8 mouse cellular contexts compared by ENCODE assay signal in genomic region chr3:95972251-95972872, GRCm38 (mm10). TPM values are rescaled to one million over a fixed set of nuclear protein-coding genes. Genes with fewer than 3 reads are reported as not detected.
DNase-seq lines count a peak whose midpoint lies in the region; ATAC-seq and TF ChIP-seq lines count a peak whose summit lies in the region.

No protein-coding gene starts in this region.

- H3K9me3 ChIP-seq in lung, embryonic 14.5 days (ENCODE audit: low read depth, low read length): no peaks in the 10 kb centered on the region
- H3K9me3 ChIP-seq in embryonic facial prominence, embryonic 14.5 days (ENCODE audit: control insufficient read depth, low read length): no peaks in the 10 kb centered on the region
- no peaks in the 10 kb centered on the region for H3K9me3 ChIP-seq in limb, embryonic 10.5 days (replicated peaks)
- no peaks in the 10 kb centered on the region for H3K9me3 ChIP-seq in neural tube, embryonic 13.5 days

- 73% methylated on average over 12 of the region's 12 CpGs for WGBS in lung, embryonic 14.5 days
- 61% methylated on average over 12 of the region's 12 CpGs for WGBS in embryonic facial prominence, embryonic 14.5 days
- WGBS in limb, embryonic 10.5 days: 77% methylated on average over 12 of the region's 12 CpGs
- WGBS in neural tube, embryonic 13.5 days: 64% methylated on average over 12 of the region's 12 CpGs

- no peak for DNase-seq in lung, embryonic 14.5 days
- DNase-seq in lung, adult 18-20 months: no peak
- DNase-seq in embryonic facial prominence, embryonic 14.5 days (ENCODE audit: low spot score): no peak
- DNase-seq in limb, embryonic 10.5 days (ENCODE audit: low spot score): no peak
- DNase-seq in urinary bladder, postnatal 36 days (ENCODE audit: low spot score in 2 of 2): no peak
- no peak for DNase-seq in layer of hippocampus, adult 18-20 months (ENCODE audit: low spot score in 2 of 2)

- no peaks in the 10 kb centered on the region; the same call in 1 of the 2 replicates for H3K4me1 ChIP-seq in lung, embryonic 14.5 days (ENCODE audit: insufficient read depth)
- peaks cover 10% of the 10 kb centered on the region; the same call in 1 of the 2 replicates for H3K4me1 ChIP-seq in embryonic facial prominence, embryonic 14.5 days (ENCODE audit: control insufficient read depth, insufficient read depth, low read length)
- H3K4me1 ChIP-seq in limb, embryonic 10.5 days: peaks cover 10% of the 10 kb centered on the region
- peaks cover 29% of the 10 kb centered on the region for H3K4me1 ChIP-seq in neural tube, embryonic 13.5 days (replicated peaks)

- no peaks in the 10 kb centered on the region for H3K36me3 ChIP-seq in lung, embryonic 14.5 days (ENCODE audit: insufficient read depth)
- H3K36me3 ChIP-seq in embryonic facial prominence, embryonic 14.5 days (ENCODE audit: control insufficient read depth, insufficient read depth, low read length): no peaks in the 10 kb centered on the region
- H3K36me3 ChIP-seq in limb, embryonic 10.5 days: no peaks in the 10 kb centered on the region
- no peaks in the 10 kb centered on the region for H3K36me3 ChIP-seq in neural tube, embryonic 13.5 days

- H3K9ac ChIP-seq in lung, embryonic 14.5 days: peak overlapping the region; percentile 41
- peak overlapping the region; percentile 62 for H3K9ac ChIP-seq in embryonic facial prominence, embryonic 14.5 days (ENCODE audit: low read depth, low read length)
- H3K9ac ChIP-seq in neural tube, embryonic 13.5 days: peak overlapping the region; percentile 59

- peak overlapping the region; percentile 64 for H3K4me2 ChIP-seq in lung, embryonic 14.5 days
- H3K4me2 ChIP-seq in embryonic facial prominence, embryonic 14.5 days (ENCODE audit: low read depth, low read length): peak overlapping the region; percentile 76
- H3K4me2 ChIP-seq in neural tube, embryonic 13.5 days: peak overlapping the region; percentile 56

- no peak for TF ChIP-seq CTCF in lung, embryonic 14.5 days (IDR thresholded peaks at IDR 0.05; ENCODE audit: low read depth)

- H3K27ac ChIP-seq in lung, embryonic 14.5 days (ENCODE audit: low read depth): peak overlapping the region; percentile 36; the same call in 1 of the 2 replicates
- peak overlapping the region; percentile 64 for H3K27ac ChIP-seq in embryonic facial prominence, embryonic 14.5 days (replicated peaks; ENCODE audit: low read depth, low read length)
- peak overlapping the region; percentile 84 for H3K27ac ChIP-seq in limb, embryonic 10.5 days
- H3K27ac ChIP-seq in neural tube, embryonic 13.5 days (replicated peaks): peak overlapping the region; percentile 83

- ATAC-seq in lung, embryonic 14.5 days (ENCODE audit: insufficient read depth): no peak
- no peak for ATAC-seq in embryonic facial prominence, embryonic 14.5 days (ENCODE audit: low read depth)
- ATAC-seq in neural tube, embryonic 13.5 days (ENCODE audit: low read depth): no peak
- ATAC-seq in erythroid progenitor cell, adult 5-6 weeks (replicated peaks; ENCODE audit: low FRiP score, poor library complexity, severe bottlenecking): no peak

- H3K4me3 ChIP-seq in lung, embryonic 14.5 days (ENCODE audit: low read depth, low read length): peak overlapping the region; percentile 30
- H3K4me3 ChIP-seq in embryonic facial prominence, embryonic 14.5 days (ENCODE audit: low read depth, low read length): peak overlapping the region; percentile 35
- peak overlapping the region; percentile 50 for H3K4me3 ChIP-seq in limb, embryonic 10.5 days
- peak overlapping the region; percentile 29 for H3K4me3 ChIP-seq in neural tube, embryonic 13.5 days

- H3K27me3 ChIP-seq in lung, embryonic 14.5 days (ENCODE audit: insufficient read depth, low read length): 0 out of 2 replicates have a peak, but pooled peaks cover 9% of the 10 kb centered on the region
- H3K27me3 ChIP-seq in embryonic facial prominence, embryonic 14.5 days (replicated peaks; ENCODE audit: control insufficient read depth, insufficient read depth, low read length): 0 out of 2 replicates have a peak, but pooled peaks cover 7% of the 10 kb centered on the region
- peaks cover 40% of the 10 kb centered on the region for H3K27me3 ChIP-seq in limb, embryonic 10.5 days (ENCODE audit: low read depth, poor library complexity, severe bottlenecking)
- no peaks in the 10 kb centered on the region; the same call in 1 of the 2 replicates for H3K27me3 ChIP-seq in neural tube, embryonic 13.5 days

RNA-seq across cellular contexts. Expression of gene Plekho1, which starts 23.4 kb away (rescaled TPM):
- polyA plus RNA-seq in lung, embryonic 14.5 days (2014; fragmentation: Nextera tagmentation; extraction: Ambion mirVana): 36.7 and 37.0 TPM in 2 replicates
- 40.5 and 43.2 TPM in 2 replicates for polyA plus RNA-seq in embryonic facial prominence, embryonic 14.5 days (2014; fragmentation: Nextera tagmentation; extraction: Ambion mirVana)
- polyA plus RNA-seq in limb, embryonic 10.5 days (2016; fragmentation: Nextera tagmentation; extraction: Ambion mirVana): 77.7 and 81.9 TPM in 2 replicates
- 65.9 and 74.1 TPM in 2 replicates for polyA plus RNA-seq in neural tube, embryonic 13.5 days (2015; fragmentation: Nextera tagmentation; extraction: Ambion mirVana)
- 12.6 and 13.4 TPM in 2 replicates for total RNA-seq in erythroid progenitor cell, adult 5-6 weeks (2015; ENCODE audit: low replicate concordance)
- 8.6 and 18.6 TPM in 2 replicates for total RNA-seq in erythroid progenitor cell, adult 5-6 weeks (2017; ENCODE audit: low replicate concordance)
- total RNA-seq in layer of hippocampus, adult 18-20 months (2021): 10 to 100 TPM; 40.5 to 42.5 TPM

RNA-seq across cellular contexts. Expression of gene Anp32e, which starts 43.3 kb away (rescaled TPM):
- 80.5 and 84.0 TPM in 2 replicates for polyA plus RNA-seq in lung, embryonic 14.5 days (2014; fragmentation: Nextera tagmentation; extraction: Ambion mirVana)
- polyA plus RNA-seq in embryonic facial prominence, embryonic 14.5 days (2014; fragmentation: Nextera tagmentation; extraction: Ambion mirVana): 62.6 and 64.2 TPM in 2 replicates
- polyA plus RNA-seq in limb, embryonic 10.5 days (2016; fragmentation: Nextera tagmentation; extraction: Ambion mirVana): 344 and 367 TPM in 2 replicates
- polyA plus RNA-seq in neural tube, embryonic 13.5 days (2015; fragmentation: Nextera tagmentation; extraction: Ambion mirVana): 150 and 161 TPM in 2 replicates
- 153 and 197 TPM in 2 replicates for total RNA-seq in erythroid progenitor cell, adult 5-6 weeks (2015; ENCODE audit: low replicate concordance)
- total RNA-seq in erythroid progenitor cell, adult 5-6 weeks (2017; ENCODE audit: low replicate concordance): 541 and 717 TPM in 2 replicates
- total RNA-seq in layer of hippocampus, adult 18-20 months (2021): 10 to 100 TPM; 88.3 to 89.6 TPM
